Mouse (Mus musculus) inflammation-experienced regulatory T-cells (primary cell): ENCODE data around the gene Lrrc52. TPM values are rescaled to one million over a fixed set of nuclear protein-coding genes. Genes with fewer than 3 reads are reported as not detected.

Source experiments
- polyA plus RNA-seq, 2 experiments: library from polyadenylated mRNA; unstranded; fragments of 100-300 nt; shearing (Covaris generic); gene quantifications; one replicate each; pipeline ENCODE4 v1.2.1; 2017

Gene Lrrc52
- polyA plus RNA-seq = not detected

GRCm38 (mm10) chr1:167466765-167467426 is at the start of gene Lrrc52:
Lrrc52 (minus strand) TSS chr1:167466780.

Other genes with a start within 250 kb of the Lrrc52 start
- gene Uck2, start 181.5 kb downstream of the Lrrc52 start, polyA plus RNA-seq = 10 to 100 TPM; 58.0 to 60.0 TPM
- gene Tmco1, start 158.4 kb downstream of the Lrrc52 start, polyA plus RNA-seq = 100 to 1,000 TPM in 1 of 2 experiments, 10 to 100 TPM in 1; 87.7 to 130 TPM
- 10 to 100 TPM; 55.9 to 62.7 TPM for gene Aldh9a1, start 116.8 kb downstream of the Lrrc52 start, polyA plus RNA-seq
- 1 to 10 TPM; 3.1 to 4.1 TPM for gene Mgst3, start 72.9 kb downstream of the Lrrc52 start, polyA plus RNA-seq
- under 1 TPM in 1 of 2 experiments, not detected in 1; 0.26 TPM for gene Rxrg, start 131.6 kb upstream of the Lrrc52 start, polyA plus RNA-seq
- gene Lmx1a, start 222.5 kb upstream of the Lrrc52 start, polyA plus RNA-seq = under 1 TPM; 0.17 to 0.66 TPM